Mouse (Mus musculus) cerebellum, adult 2 months (tissue): ENCODE data around the gene Pik3ap1.

Experiments used
- CTCF ChIP-seq: fragments of 200-500 bp; IDR thresholded peaks from 2 replicates; pipeline ENCODE4 v1.5.1; 2011; ENCODE audit warnings: low read depth, mild to moderate bottlenecking, control low read depth, low read length, moderate library complexity, borderline replicate concordance; ENCODE audit not compliant: insufficient read depth
- POLR2A ChIP-seq: fragments of 200-500 bp; IDR thresholded peaks from 2 replicates; pipeline ENCODE4 v1.6.1; 2011; ENCODE audit warnings: low read length, control low read depth, borderline replicate concordance; ENCODE audit not compliant: insufficient read depth

GRCm38 (mm10) chr19:41366854-41367517, 17.9 kb downstream of the Pik3ap1 start:
- TF ChIP-seq CTCF (no peak), POLR2A (no peak)
